Mouse (Mus musculus) midbrain, embryonic 11.5 days (tissue): ENCODE data around the gene Gmnn. TPM values are rescaled to one million over a fixed set of nuclear protein-coding genes. Genes with fewer than 3 reads are reported as not detected.
A peak's percentile ranks its signal among the peaks of the same experiment; 100 is the strongest.

ENCODE experiments used
- ATAC-seq: fragments of 200-750 bp; cut with Nextera tagmentation; 2 replicates; pipeline ENCODE4 v1.8.0; 2017; ENCODE audit warnings: moderate TSS enrichment, moderate library complexity; ENCODE audit not compliant: low FRiP score
- DNase-seq: peaks from one replicate; pipeline ENCODE4 v3.0.0; 2015; ENCODE audit warnings: low spot score; ENCODE audit errors: missing footprints
- H3K27ac ChIP-seq: fragments of 300-500 bp; sonication (generic); 2 replicates; pipeline ENCODE4 v1.5.1; 2014; ENCODE audit warnings: low read depth, low read length
- H3K27me3 ChIP-seq: fragments of 300-500 bp; sonication (generic); 2 replicates; pipeline ENCODE4 v1.6.1; 2014; ENCODE audit warnings: mild to moderate bottlenecking, low read length, moderate library complexity, mixed read lengths; ENCODE audit not compliant: control insufficient read depth, insufficient read depth
- H3K36me3 ChIP-seq: fragments of 300-500 bp; sonication (generic); 2 replicates; pipeline ENCODE4 v1.6.1; 2014; ENCODE audit warnings: mild to moderate bottlenecking, low read length, moderate library complexity, mixed read lengths; ENCODE audit not compliant: control insufficient read depth, insufficient read depth
- H3K4me1 ChIP-seq: fragments of 300-500 bp; sonication (generic); 2 replicates; pipeline ENCODE4 v1.6.1; 2014; ENCODE audit warnings: low read length; ENCODE audit not compliant: control insufficient read depth, insufficient read depth
- H3K4me2 ChIP-seq: fragments of 300-500 bp; sonication (generic); 2 replicates; pipeline ENCODE4 v1.6.1; 2014; ENCODE audit warnings: mild to moderate bottlenecking, moderate library complexity
- H3K4me3 ChIP-seq: fragments of 300-500 bp; sonication (generic); 2 replicates; pipeline ENCODE4 v1.5.1; 2014; ENCODE audit warnings: low read depth, low read length
- H3K9ac ChIP-seq: fragments of 300-500 bp; sonication (generic); 2 replicates; pipeline ENCODE4 v1.6.1; 2014; ENCODE audit warnings: low read length
- H3K9me3 ChIP-seq: fragments of 300-500 bp; sonication (generic); 2 replicates; pipeline ENCODE4 v1.6.1; 2016; ENCODE audit warnings: low read length; ENCODE audit not compliant: control insufficient read depth
- WGBS: fragments of 180-500 bp; shearing (Covaris S2); extraction: QIAGEN DNeasy Blood & Tissue Kit; methylation state at CpG from one replicate; pipeline ENCODE4 v1.1.7; 2014; 5-methylcytosine and 5-hydroxymethylcytosine counted together
- polyA plus RNA-seq: library from polyadenylated mRNA; unstranded; fragments of >200 nt; fragmentation: Nextera tagmentation; extraction: Ambion mirVana; gene quantifications from 2 replicates; pipeline ENCODE4 v1.2.1, GENCODE M21; 2014

Gmnn gene
- polyA plus RNA-seq, 1 experiment from 2014 or later, result 145 TPM

GRCm38 (mm10) chr13:24717677-24718076 is 44.0 kb downstream of the Gmnn start:
- H3K9ac ChIP-seq, result no peak overlapping the region
- H3K27ac ChIP-seq, result no peak overlapping the region
- WGBS, result 80% methylated on average over 7 of the region's 7 CpGs
- no peak overlapping the region for H3K4me3 ChIP-seq
- H3K36me3 ChIP-seq, result no peaks in the 10 kb centered on the region
- H3K4me1 ChIP-seq, result 0 out of 2 replicates have a peak, but pooled peaks cover 2% of the 10 kb centered on the region
- no peaks in the 10 kb centered on the region for H3K9me3 ChIP-seq
- DNase-seq, result peak; percentile 75
- H3K4me2 ChIP-seq, result no peak overlapping the region
- no peak for ATAC-seq
- H3K27me3 ChIP-seq, result no peaks in the 10 kb centered on the region

GRCm38 (mm10) chr13:24716441-24716840 is 45.3 kb downstream of the Gmnn start:
- WGBS, result 89% methylated on average over 9 of the region's 9 CpGs
- no peaks in the 10 kb centered on the region for H3K36me3 ChIP-seq
- no peak for DNase-seq
- no peak overlapping the region for H3K27ac ChIP-seq
- ATAC-seq, result no peak
- H3K4me2 ChIP-seq, result no peak overlapping the region
- no peak overlapping the region for H3K4me3 ChIP-seq
- H3K9ac ChIP-seq, result no peak overlapping the region
- 0 out of 2 replicates have a peak, but pooled peaks cover 2% of the 10 kb centered on the region for H3K4me1 ChIP-seq
- H3K27me3 ChIP-seq, result no peaks in the 10 kb centered on the region
- H3K9me3 ChIP-seq, result no peaks in the 10 kb centered on the region

GRCm38 (mm10) chr13:24715601-24716000 is 46.1 kb downstream of the Gmnn start:
- Histone ChIP-seq H3K4me1 (0 out of 2 replicates have a peak, but pooled peaks cover 2% of the 10 kb centered on the region), H3K36me3 (no peaks in the 10 kb centered on the region), H3K4me3 (no peak overlapping the region), H3K4me2 (no peak overlapping the region), H3K27me3 (no peaks in the 10 kb centered on the region), H3K9ac (no peak overlapping the region), H3K27ac (no peak overlapping the region), H3K9me3 (no peaks in the 10 kb centered on the region)
- 72% methylated on average over 5 of the region's 5 CpGs for WGBS
- ATAC-seq (no peak), DNase-seq (peak; percentile 67)

- H3K9ac ChIP-seq, result no peak overlapping the region
- H3K4me2 ChIP-seq, result no peak overlapping the region
- no peak overlapping the region for H3K4me3 ChIP-seq
- H3K36me3 ChIP-seq, result no peaks in the 10 kb centered on the region
- no peak for ATAC-seq
- H3K4me1 ChIP-seq, result 0 out of 2 replicates have a peak, but pooled peaks cover 2% of the 10 kb centered on the region
- WGBS, result 78% methylated on average over 9 of the region's 9 CpGs
- H3K9me3 ChIP-seq, result no peaks in the 10 kb centered on the region
- no peak overlapping the region for H3K27ac ChIP-seq
- DNase-seq, result no peak
- H3K27me3 ChIP-seq, result no peaks in the 10 kb centered on the region
Observed at GRCm38 (mm10) chr13:24714360-24714885, 47.3 kb downstream of the Gmnn start.

- no peak overlapping the region for H3K4me3 ChIP-seq
- WGBS, result 10% methylated on average over 16 of the region's 16 CpGs
- H3K4me2 ChIP-seq, result peak overlapping the region; percentile 34
- no peak overlapping the region for H3K27ac ChIP-seq
- no peak overlapping the region for H3K9ac ChIP-seq
- no peaks in the 10 kb centered on the region for H3K27me3 ChIP-seq
- 0 out of 2 replicates have a peak, but pooled peaks cover 2% of the 10 kb centered on the region for H3K4me1 ChIP-seq
- peak; percentile 83 for ATAC-seq
- peak; percentile 99 for DNase-seq
- no peaks in the 10 kb centered on the region for H3K36me3 ChIP-seq
- no peaks in the 10 kb centered on the region for H3K9me3 ChIP-seq
Observed at GRCm38 (mm10) chr13:24713434-24714000, 48.2 kb downstream of the Gmnn start.

GRCm38 (mm10) chr13:24712581-24713130 is 49.1 kb downstream of the Gmnn start:
- H3K9ac ChIP-seq, result no peak overlapping the region
- ATAC-seq (no peak), DNase-seq (no peak)
- WGBS, result 83% methylated on average over 7 of the region's 7 CpGs
- no peaks in the 10 kb centered on the region for H3K9me3 ChIP-seq
- H3K27ac ChIP-seq, result no peak overlapping the region
- H3K27me3 ChIP-seq, result no peaks in the 10 kb centered on the region
- H3K4me2 ChIP-seq, result no peak overlapping the region
- 0 out of 2 replicates have a peak, but pooled peaks cover 2% of the 10 kb centered on the region for H3K4me1 ChIP-seq
- H3K36me3 ChIP-seq, result no peaks in the 10 kb centered on the region
- no peak overlapping the region for H3K4me3 ChIP-seq

GRCm38 (mm10) chr13:24710968-24711367 is 50.8 kb downstream of the Gmnn start:
- 69% methylated on average over 7 of the region's 7 CpGs for WGBS
- DNase-seq (no peak), ATAC-seq (no peak)

GRCm38 (mm10) chr13:24709656-24710396 is 51.9 kb downstream of the Gmnn start:
- H3K4me3 ChIP-seq, result no peak overlapping the region
- DNase-seq (no peak), ATAC-seq (no peak)
- H3K27me3 ChIP-seq, result no peaks in the 10 kb centered on the region
- 73% methylated on average over 12 of the region's 12 CpGs for WGBS
- H3K4me2 ChIP-seq, result no peak overlapping the region
- no peak overlapping the region for H3K27ac ChIP-seq
- H3K9ac ChIP-seq, result no peak overlapping the region
- H3K36me3 ChIP-seq, result no peaks in the 10 kb centered on the region
- no peaks in the 10 kb centered on the region for H3K4me1 ChIP-seq
- no peaks in the 10 kb centered on the region for H3K9me3 ChIP-seq

More at GRCm38 (mm10) chr13:24710968-24711367, 50.8 kb downstream of the Gmnn start:
- H3K4me3 ChIP-seq, result no peak overlapping the region
- H3K4me2 ChIP-seq, result no peak overlapping the region
- H3K9me3 ChIP-seq, result no peaks in the 10 kb centered on the region
- H3K36me3 ChIP-seq, result no peaks in the 10 kb centered on the region
- no peaks in the 10 kb centered on the region for H3K27me3 ChIP-seq
- no peak overlapping the region for H3K9ac ChIP-seq
- 0 out of 2 replicates have a peak, but pooled peaks cover 2% of the 10 kb centered on the region for H3K4me1 ChIP-seq
- no peak overlapping the region for H3K27ac ChIP-seq

- DNase-seq, result no peak
- no peaks in the 10 kb centered on the region for H3K9me3 ChIP-seq
- WGBS, result 86% methylated on average over 5 of the region's 5 CpGs
Observed at GRCm38 (mm10) chr13:24702128-24702527, 59.6 kb downstream of the Gmnn start.

More at GRCm38 (mm10) chr13:24702128-24702527, 59.6 kb downstream of the Gmnn start:
- no peaks in the 10 kb centered on the region for H3K27me3 ChIP-seq
- H3K4me2 ChIP-seq, result no peak overlapping the region
- H3K4me1 ChIP-seq, result no peaks in the 10 kb centered on the region
- no peak overlapping the region for H3K9ac ChIP-seq
- H3K27ac ChIP-seq, result no peak overlapping the region
- ATAC-seq, result no peak
- H3K36me3 ChIP-seq, result no peaks in the 10 kb centered on the region
- H3K4me3 ChIP-seq, result no peak overlapping the region
